ENCODE assay signal across 11 mouse cellular contexts in the genomic region with DNA sequence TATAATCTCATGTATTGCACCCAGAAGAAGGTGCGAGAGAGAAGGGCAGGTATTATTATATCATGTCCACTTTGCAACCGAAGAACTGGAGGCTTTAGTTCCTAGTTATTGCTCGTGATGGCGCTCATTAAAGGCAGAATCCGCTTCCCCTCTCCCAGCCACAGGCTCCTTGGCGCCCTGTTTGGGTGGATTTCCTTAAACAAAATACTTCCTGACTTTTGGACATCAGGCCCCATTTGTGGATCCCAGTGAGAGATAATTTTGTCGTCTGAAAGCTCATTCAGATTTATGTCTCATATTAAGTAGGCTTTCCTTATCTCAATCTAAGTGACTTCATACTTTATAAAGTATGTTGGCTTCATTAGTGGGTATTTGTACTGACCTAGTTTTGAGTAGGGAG. TPM values are rescaled to one million over a fixed set of nuclear protein-coding genes. Genes with fewer than 3 reads are reported as not detected.
DNase-seq lines count a peak whose midpoint lies in the region; ATAC-seq and TF ChIP-seq lines count a peak whose summit lies in the region.
"Had no signal": no experiment of that assay in that cellular context is flagged by ENCODE, and none has a peak within 500 bp of the region (broad histone marks: within the 10 kb centered on the region; RNA-seq: fewer than 3 reads in every experiment).

No protein-coding gene starts in this region.

- ATAC-seq in heart, postnatal 0 days (ENCODE audit: insufficient read depth, low read depth): no peak
- ATAC-seq in lung, embryonic 15.5 days (ENCODE audit: borderline replicate concordance, extremely low read depth, low FRiP score, low TSS enrichment): no peak
- ATAC-seq: forebrain, embryonic 16.5 days had no signal

- peak; percentile 77 for DNase-seq in kidney, adult 2 months
- no peak for DNase-seq in kidney, adult 8-10 months
- DNase-seq in embryo, embryonic 11 days: peak; percentile 55
- no peak for DNase-seq in heart, postnatal 0 days (ENCODE audit: low spot score)
- DNase-seq in thymus, adult 2 months: no peak
- DNase-seq in right cerebral cortex, postnatal 25 days: no peak

- H3K4me1 ChIP-seq in kidney, adult 2 months (ENCODE audit: control insufficient read depth, insufficient read depth, low read length): peaks cover 4% of the 10 kb centered on the region; the same call in 1 of the 2 replicates
- H3K4me1 ChIP-seq in heart, postnatal 0 days (ENCODE audit: control insufficient read depth, insufficient read depth): peaks cover 12% of the 10 kb centered on the region
- H3K4me1 ChIP-seq in lung, embryonic 15.5 days: peaks cover 19% of the 10 kb centered on the region
- H3K4me1 ChIP-seq in thymus, adult 2 months (replicated peaks; ENCODE audit: control insufficient read depth, insufficient read depth, low read length): peaks cover 22% of the 10 kb centered on the region

- H3K4me2 ChIP-seq in heart, postnatal 0 days (ENCODE audit: low read depth, low read length): peak overlapping the region; percentile 37
- no peak overlapping the region; the same call in 1 of the 2 replicates for H3K4me2 ChIP-seq in lung, embryonic 15.5 days

- no peaks in the 10 kb centered on the region for H3K9me3 ChIP-seq in heart, postnatal 0 days (replicated peaks; ENCODE audit: control insufficient read depth, low read length)
- H3K9me3 ChIP-seq in lung, embryonic 15.5 days: no peaks in the 10 kb centered on the region
- H3K9me3 ChIP-seq: limb, embryonic 13.5 days; neural tube, embryonic 12.5 days had no signal

- TF ChIP-seq POLR2A in kidney, adult 2 months (IDR thresholded peaks at IDR 0.05; ENCODE audit: low read depth, low read length): no peak
- TF ChIP-seq POLR2A in thymus, adult 2 months (IDR thresholded peaks at IDR 0.05; ENCODE audit: control insufficient read depth, extremely low read depth, insufficient read depth, low read length, poor library complexity): no peak

- no peak for TF ChIP-seq EP300 in heart, postnatal 0 days (IDR thresholded peaks at IDR 0.05; ENCODE audit: low read depth)

- H3K4me3 ChIP-seq in kidney, adult 2 months (ENCODE audit: insufficient read depth, low read depth, low read length): no peak overlapping the region
- no peak overlapping the region for H3K4me3 ChIP-seq in heart, postnatal 0 days (ENCODE audit: low read depth, low read length)
- H3K4me3 ChIP-seq in lung, embryonic 15.5 days: no peak overlapping the region
- H3K4me3 ChIP-seq in thymus, adult 2 months (ENCODE audit: control insufficient read depth, insufficient read depth, low read length): no peak overlapping the region
- H3K4me3 ChIP-seq: neural tube, embryonic 12.5 days had no signal

- WGBS in kidney, adult 2 months: 60% methylated on average over 7 of the region's 7 CpGs
- 39% methylated on average over 7 of the region's 7 CpGs for WGBS in heart, postnatal 0 days
- 42% methylated on average over 7 of the region's 7 CpGs for WGBS in lung, embryonic 15.5 days
- 94% methylated on average over 7 of the region's 7 CpGs for WGBS in thymus, adult 2 months

- H3K9ac ChIP-seq in heart, postnatal 0 days (replicated peaks; ENCODE audit: low read depth, low read length): no peak overlapping the region
- H3K9ac ChIP-seq in lung, embryonic 15.5 days: no peak overlapping the region
- H3K9ac ChIP-seq: limb, embryonic 13.5 days; neural tube, embryonic 12.5 days had no signal

- H3K36me3 ChIP-seq in kidney, adult 2 months (ENCODE audit: control insufficient read depth, insufficient read depth, low read length): no peaks in the 10 kb centered on the region
- no peaks in the 10 kb centered on the region for H3K36me3 ChIP-seq in heart, postnatal 0 days (replicated peaks; ENCODE audit: control insufficient read depth, insufficient read depth, low read length)
- no peaks in the 10 kb centered on the region for H3K36me3 ChIP-seq in lung, embryonic 15.5 days
- H3K36me3 ChIP-seq in thymus, adult 2 months (ENCODE audit: control insufficient read depth, insufficient read depth, low read length): no peaks in the 10 kb centered on the region
- H3K36me3 ChIP-seq: limb, embryonic 13.5 days; neural tube, embryonic 12.5 days had no signal

- no peak for TF ChIP-seq CTCF in kidney, adult 2 months (conservative IDR thresholded peaks at IDR 0.05; ENCODE audit: insufficient read depth, insufficient read length, low read depth, low read length)
- no peak for TF ChIP-seq CTCF in heart, postnatal 0 days (IDR thresholded peaks at IDR 0.05; ENCODE audit: low read depth)
- no peak for TF ChIP-seq CTCF in thymus, adult 2 months (IDR thresholded peaks at IDR 0.05; ENCODE audit: borderline replicate concordance, control insufficient read depth, extremely low read depth, insufficient read depth, low read length, poor library complexity)

- H3K27ac ChIP-seq in kidney, adult 2 months (ENCODE audit: insufficient read depth, low read depth, low read length): peak overlapping the region; percentile 9; the same call in 1 of the 2 replicates
- H3K27ac ChIP-seq in heart, postnatal 0 days (ENCODE audit: low read depth): peak overlapping the region; percentile 59
- peak overlapping the region; percentile 20 for H3K27ac ChIP-seq in lung, embryonic 15.5 days
- H3K27ac ChIP-seq in thymus, adult 2 months (ENCODE audit: control insufficient read depth, insufficient read depth, low read length): no peak overlapping the region
- H3K27ac ChIP-seq: limb, embryonic 13.5 days; neural tube, embryonic 12.5 days had no signal

- no peaks in the 10 kb centered on the region for H3K27me3 ChIP-seq in kidney, adult 2 months (replicated peaks; ENCODE audit: control insufficient read depth, insufficient read depth, low read length)
- H3K27me3 ChIP-seq in heart, postnatal 0 days (ENCODE audit: control insufficient read depth, insufficient read depth, low read length): no peaks in the 10 kb centered on the region
- no peaks in the 10 kb centered on the region for H3K27me3 ChIP-seq in lung, embryonic 15.5 days
- H3K27me3 ChIP-seq in thymus, adult 2 months (ENCODE audit: control insufficient read depth, insufficient read depth, low read length): no peaks in the 10 kb centered on the region
- H3K27me3 ChIP-seq: CH12.LX; limb, embryonic 13.5 days; neural tube, embryonic 12.5 days had no signal

RNA-seq across cellular contexts. Expression of a gene that starts 23.2 kb away (rescaled TPM):
- 46.6 and 50.5 TPM in 2 replicates for polyA plus RNA-seq in kidney, adult 2 months (2012; rRNA removed)
- total RNA-seq in heart, postnatal 0 days (2014; rRNA removed; ENCODE audit: low replicate concordance): 59.8 and 73.6 TPM in 2 replicates
- polyA plus RNA-seq in heart, postnatal 0 days (2015; fragmentation: Nextera tagmentation; extraction: Ambion mirVana): 23.2 and 25.8 TPM in 2 replicates
- polyA plus RNA-seq in lung, embryonic 15.5 days (2015; fragmentation: Nextera tagmentation; extraction: Ambion mirVana): 72.1 and 73.6 TPM in 2 replicates
- polyA plus RNA-seq in thymus, adult 2 months (2012; rRNA removed): 43.9 and 46.1 TPM in 2 replicates

Comparison
In these comparisons a context has a peak if more than half of its experiments do, and no peak if none do; other contexts are left out.
1. DNase-seq: peak in kidney, adult 2 months (single experiment) and embryo, embryonic 11 days (single experiment); none in kidney, adult 8-10 months (0 of 2), heart, postnatal 0 days (single experiment), thymus, adult 2 months (single experiment) and right cerebral cortex, postnatal 25 days (single experiment).